Mouse (Mus musculus): ENCODE results near the gene Olfr418.
"Not testable (repeated sequence)": the region's sequence is repeated elsewhere in the genome, so short reads cannot be mapped to it uniquely, and the experiment has no call there.

Gene Olfr418

GRCm38 (mm10) chr1:173265701-173266100, at the start of gene Olfr418:
Olfr418 (plus strand) TSS chr1:173266001.
- DNase-seq, result no peak

DNA sequence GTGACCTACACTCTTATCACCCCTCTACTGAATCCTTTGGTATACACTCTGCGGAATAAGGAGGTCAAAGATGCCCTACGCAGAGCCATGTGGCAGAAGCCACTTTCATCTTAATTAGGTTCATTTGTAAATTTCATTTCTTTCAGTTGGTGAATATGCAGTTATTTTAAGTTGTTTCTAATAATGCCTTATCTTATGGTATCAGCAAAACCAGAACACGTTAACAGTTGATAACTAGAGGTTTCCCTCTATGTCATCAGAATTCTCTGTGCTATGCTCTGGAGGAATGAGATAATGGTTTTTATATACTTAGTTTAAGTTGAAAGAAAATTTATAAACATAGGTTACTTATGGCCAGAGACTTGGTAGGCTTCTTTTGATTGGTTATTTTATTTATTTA, 49.3 kb upstream of the Olfr418 start:
- DNase-seq, result no peak

- DNase-seq, result no peak
Measured at GRCm38 (mm10) chr1:173227081-173227480, 38.7 kb upstream of the Olfr418 start, which contains the start of gene Fcer1a. Fcer1a (minus strand) TSS chr1:173227214.

DNA sequence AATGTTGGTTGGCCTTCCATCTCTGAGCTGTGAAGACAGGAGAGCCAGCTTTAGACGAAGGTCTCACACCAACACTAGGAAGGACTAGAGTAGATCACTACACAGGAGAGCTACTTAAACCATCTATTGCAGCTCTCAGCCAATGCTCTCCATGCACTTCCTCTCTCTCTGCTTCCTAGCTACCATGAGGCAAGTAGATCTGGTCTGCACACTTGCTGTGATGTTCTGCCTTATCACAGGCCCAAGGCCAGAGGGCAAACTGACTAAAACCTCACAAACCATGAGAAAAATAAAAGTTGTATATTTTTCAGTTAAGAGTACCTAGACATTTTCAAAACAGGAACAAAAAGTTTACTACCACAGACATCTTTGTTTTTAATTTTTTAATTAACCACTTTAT, 28.8 kb upstream of the Olfr418 start:
- not testable (repeated sequence) for DNase-seq

- DNase-seq, result no peak
Measured at GRCm38 (mm10) chr1:173249888-173250287, 15.9 kb upstream of the Olfr418 start.

- no peak for DNase-seq
Measured at GRCm38 (mm10) chr1:173277677-173278076, 11.9 kb downstream of the Olfr418 start, which contains the start of gene Mptx2. Mptx2 (minus strand) TSS chr1:173277777.

DNA sequence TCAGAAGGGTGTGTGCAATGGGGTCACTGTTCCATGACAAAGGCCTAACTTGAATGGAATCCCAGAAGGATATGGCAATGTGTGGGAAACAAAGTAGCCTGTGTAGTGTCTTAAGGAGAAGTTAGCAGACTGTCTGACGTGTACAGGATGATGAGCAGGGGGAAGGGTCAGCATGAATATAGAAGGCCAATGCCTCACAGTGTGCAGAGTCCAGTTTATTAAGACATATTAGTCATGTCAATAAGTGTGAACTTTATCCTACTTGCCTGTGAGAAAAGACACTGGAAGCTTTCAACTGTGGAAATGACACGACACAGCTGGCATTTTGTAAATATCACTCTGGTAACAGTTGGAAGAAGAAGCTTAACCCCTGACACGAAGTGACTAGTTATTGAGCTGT, 37.0 kb downstream of the Olfr418 start:
- not testable (repeated sequence) for DNase-seq

DNA sequence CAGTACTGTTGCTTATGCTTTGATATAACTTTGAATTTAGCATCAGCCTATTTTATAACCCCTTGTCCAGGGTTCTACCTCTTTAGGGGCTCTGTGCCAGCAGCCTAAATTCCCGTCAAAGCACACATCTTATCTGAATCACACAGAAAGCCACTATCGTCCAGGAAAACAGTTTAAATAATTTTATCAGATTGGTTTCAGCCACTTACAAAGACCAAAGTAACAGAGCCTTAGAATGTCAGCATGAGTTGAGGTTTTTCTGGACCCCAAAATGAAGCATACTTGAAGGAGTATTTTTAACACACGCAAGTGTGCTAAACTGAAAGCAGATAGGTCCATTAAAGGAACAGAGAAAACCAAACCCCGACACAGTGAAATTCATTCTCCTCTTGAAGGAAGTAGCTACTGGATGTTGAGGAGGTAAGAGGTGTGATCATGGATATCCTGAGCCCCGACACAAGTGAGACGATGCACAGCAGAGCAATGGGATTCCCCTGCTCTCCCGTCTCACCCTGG, 47.8 kb downstream of the Olfr418 start:
- not testable (repeated sequence) for DNase-seq

GRCm38 (mm10) chr1:173315725-173316124, 49.9 kb downstream of the Olfr418 start:
- DNase-seq, result no peak

DNA sequence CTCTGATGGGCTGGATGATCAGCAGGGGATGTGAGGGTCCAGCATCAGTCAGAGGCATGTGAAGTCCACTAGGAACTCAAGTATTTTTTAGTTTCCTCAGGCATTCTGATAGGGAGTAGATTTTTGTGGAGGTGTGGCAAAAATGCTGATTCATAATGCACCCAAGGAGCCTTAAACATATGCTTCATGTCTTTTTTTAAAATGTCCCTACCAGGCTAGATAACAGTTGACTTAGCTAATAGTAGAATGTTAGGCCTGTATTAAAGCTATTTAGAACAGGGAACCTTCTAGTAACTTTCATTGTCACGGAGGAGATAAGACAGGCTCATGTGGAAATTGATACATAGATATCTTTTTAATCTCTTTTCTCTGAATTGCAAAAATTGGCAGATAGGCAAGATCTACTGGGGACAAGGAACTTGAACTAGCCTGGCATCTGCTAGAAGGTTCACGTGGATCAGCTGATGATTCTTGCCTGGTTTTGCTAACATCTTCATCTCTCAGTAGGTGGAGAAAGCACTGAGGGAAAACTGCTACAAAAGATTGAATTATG, 52.2 kb downstream of the Olfr418 start:
- DNase-seq, result no peak

DNA sequence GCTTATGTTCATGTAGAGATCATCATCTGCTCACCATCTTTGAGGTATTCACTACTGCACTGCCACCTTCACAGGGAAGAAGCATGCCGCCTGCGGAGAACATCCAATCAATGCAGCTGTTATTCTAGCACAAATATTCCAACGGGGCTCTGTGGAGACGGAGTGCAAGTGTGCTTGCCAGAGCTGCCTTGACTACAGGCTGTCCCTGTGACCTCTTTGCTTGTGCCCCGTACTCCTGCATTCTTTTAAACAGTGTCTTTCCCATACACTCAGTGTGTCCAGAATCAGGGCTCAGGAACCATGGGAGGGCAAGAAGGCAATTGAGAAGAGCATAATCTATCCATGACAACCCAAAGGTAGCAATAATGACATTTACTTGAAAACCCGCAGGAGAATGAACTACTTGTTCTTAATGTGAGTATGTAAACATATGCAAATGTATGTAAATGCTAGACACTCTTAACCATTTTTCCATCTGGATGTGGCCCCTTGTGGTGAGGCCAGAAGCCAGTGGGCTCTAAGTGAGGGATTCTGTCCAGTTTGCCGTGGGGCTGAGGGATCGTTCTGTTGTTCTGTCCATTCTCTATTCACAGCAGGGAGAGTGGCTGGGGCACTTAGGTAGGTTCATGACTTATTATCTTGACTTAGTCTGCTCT, 55.9 kb downstream of the Olfr418 start:
- no peak for DNase-seq

GRCm38 (mm10) chr1:173322249-173322627, 56.4 kb downstream of the Olfr418 start:
- no peak for DNase-seq
